Mouse (Mus musculus) adrenal gland, postnatal 36 days (tissue): Measurements from ENCODE around the gene Wdfy3. TPM values are rescaled to one million over a fixed set of nuclear protein-coding genes. Genes with fewer than 3 reads are reported as not detected.
"Not testable (repeated sequence)": the region's sequence is repeated elsewhere in the genome, so short reads cannot be mapped to it uniquely, and the experiment has no call there.

ENCODE experiments used
- DNase-seq, 2 experiments: peaks; one replicate each; pipeline ENCODE4 v3.0.0; 2021; ENCODE audit warnings: mixed read lengths in 1 of 2
- long read RNA-seq, 2 experiments: library from polyadenylated mRNA; stranded (forward); transcript quantifications; one replicate each; pipeline ENCODE4 v2.0.0; 2021; ENCODE audit warnings: borderline sequencing depth in 2 of 2
- total RNA-seq, 2 experiments: library from RNA; stranded (reverse); gene quantifications; 2 replicates each; pipeline ENCODE4 v1.2.3; 2021

Wdfy3 gene
- total RNA-seq: 10 to 100 TPM; 41.5 to 51.1 TPM
- long read RNA-seq, experiment 1, partial matches to known transcripts: 1 of 1 reads
- long read RNA-seq, experiment 1, other reads (novel, unspliced or antisense): 0 of 1 reads
- long read RNA-seq, experiment 2: 0 reads

- peak; percentile 94 to 95 for DNase-seq
Measured at GRCm38 (mm10) chr5:102069767-102070413, at the start of gene Wdfy3. TSS of gene Wdfy3 (minus strand) at chr5:102069921.

GRCm38 (mm10) chr5:102113009-102113408, 43.3 kb upstream of the Wdfy3 start:
- DNase-seq: peak; percentile 62 to 68

GRCm38 (mm10) chr5:102112034-102112433, 42.3 kb upstream of the Wdfy3 start:
- no peak for DNase-seq

DNA sequence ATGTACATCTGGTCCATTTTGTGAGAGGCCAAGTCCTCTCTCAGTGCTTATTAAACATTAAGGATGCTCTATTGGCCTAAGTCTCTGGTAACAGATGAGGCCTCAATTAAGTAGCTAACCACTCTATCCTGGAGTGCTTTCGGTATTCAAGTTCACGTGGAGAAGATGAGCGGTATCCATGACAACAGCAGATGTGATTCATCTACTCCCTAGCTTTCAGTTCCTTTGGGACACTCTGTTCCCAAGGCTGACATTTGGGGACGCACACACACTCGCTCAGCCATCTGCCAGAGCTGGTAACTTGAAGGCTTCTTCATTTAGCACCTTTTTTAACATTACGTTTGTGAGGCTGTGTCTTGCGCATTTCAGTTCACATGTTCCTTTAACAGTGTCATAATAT, 40.3 kb upstream of the Wdfy3 start:
- DNase-seq: peak; percentile 11 to 53

DNA sequence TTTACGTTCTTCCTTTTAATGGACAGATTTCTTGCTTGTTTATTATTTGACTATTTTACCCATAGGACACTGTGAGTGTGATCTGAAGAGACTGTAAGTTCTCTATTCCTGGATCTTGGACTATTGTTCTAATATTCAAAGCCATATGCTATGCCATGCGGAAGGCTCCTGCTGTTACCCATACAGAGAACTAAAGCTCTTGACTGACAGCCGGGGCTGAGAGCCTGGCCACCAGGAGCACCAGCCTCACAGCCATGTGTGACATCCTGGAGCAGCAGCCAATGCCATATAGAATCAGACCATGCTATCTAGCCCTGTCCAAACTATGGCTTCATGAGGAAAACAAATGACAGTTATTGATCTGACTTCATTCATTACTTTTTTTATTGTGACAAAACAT, 36.2 kb upstream of the Wdfy3 start:
- DNase-seq: no peak

DNA sequence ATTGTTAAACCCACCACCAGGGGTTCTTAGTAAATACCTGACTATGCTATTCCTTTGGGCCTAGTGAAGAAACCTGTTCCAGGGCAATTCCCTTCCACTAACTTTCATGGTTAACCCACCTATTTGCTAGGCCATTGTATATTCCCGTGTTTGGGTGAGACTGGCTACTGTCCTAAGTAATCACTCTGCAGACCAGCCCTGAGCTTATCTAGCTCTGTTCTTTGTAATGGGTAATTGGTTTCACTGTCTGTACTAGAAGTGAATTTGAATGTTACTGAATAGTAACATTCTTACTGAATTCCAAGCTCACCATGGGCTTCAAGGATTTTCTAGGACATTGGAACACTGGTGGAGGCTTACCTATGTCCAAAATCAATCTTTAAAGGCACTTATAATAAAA, 32.1 kb upstream of the Wdfy3 start:
- not testable (repeated sequence) for DNase-seq

DNA sequence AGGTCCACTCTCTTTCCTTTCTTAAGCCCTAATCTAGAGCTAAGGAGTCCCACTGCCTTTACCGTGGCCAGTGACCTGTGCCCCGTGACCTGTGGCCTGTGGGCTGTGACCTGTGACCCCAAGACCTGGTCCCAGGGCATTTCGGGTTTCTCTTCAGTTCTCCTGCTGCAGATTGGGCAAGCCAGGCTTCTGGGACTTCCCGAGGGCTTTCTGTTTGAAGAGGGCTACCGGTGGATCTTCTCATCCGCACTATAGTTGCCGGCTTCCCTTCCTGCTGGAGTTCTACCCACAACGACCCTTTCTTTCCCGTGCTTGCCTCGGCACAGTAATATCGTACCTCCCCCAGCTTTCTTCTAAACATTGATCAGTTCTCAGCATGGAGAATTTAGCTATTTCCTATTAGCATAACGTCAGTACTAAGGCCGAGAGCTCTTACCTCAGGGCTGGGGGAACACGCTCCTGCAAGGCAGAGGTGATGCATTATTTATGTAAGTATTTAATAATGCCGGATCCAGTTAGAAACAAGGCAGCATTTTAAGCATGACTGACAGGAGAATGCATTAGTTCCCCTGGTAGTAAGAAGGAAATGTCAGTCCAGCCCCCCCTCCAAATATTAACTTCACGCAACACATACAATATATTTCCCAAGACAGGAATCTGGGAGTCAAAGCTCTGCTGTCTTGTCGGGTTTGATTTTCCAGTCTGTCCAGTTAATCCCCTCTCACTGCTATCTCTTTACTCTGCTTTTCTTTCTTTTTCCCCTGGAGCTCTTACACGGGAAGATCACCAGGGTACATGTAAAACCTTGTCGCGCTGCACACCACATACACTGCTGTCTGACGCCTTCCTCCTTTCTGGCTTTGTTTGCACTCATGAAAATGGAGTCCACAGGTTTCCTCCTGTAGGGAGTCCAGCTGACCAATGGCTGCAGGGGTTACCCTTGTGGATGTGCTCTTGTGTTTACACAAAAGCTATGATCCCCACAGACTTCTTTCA, 30.8 kb upstream of the Wdfy3 start:
- no peak for DNase-seq

DNA sequence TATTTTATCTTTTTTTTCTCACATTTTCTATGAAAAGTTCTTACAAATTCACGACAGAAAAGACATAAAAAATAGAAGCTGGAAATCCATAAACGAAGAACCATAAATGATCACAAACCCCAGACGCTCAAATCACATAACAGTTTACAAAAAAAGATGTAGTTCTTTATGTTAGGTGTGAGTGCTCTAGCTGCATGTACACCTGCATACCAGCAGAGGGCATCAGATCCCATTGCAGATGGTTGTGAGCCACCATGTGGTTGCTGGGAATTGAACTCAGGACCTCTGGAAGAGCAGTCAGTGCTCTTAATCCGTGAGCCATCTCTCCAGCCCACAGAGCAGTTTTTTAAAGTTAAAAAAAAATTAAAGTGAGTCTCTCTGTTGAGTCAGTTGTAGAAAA, 25.9 kb upstream of the Wdfy3 start:
- no peak for DNase-seq

DNA sequence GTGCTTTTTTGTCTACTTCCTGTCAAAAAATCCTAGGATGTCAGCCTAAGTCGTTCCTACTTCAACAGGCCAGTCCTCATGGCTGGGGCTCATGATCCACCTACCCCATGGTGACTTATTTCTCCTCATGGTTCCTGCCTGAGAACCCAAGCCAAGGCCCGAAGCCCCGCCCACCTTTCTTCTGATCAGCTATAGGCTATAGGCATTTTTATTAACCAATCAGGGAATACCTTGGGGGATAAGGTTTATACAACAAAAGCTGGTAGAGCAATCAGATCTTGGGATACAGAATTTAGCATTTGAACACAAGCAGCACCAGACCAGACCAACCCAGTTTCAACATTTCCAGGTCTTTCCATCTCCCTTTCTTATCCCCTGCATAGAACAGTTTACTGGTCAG, 21.0 kb upstream of the Wdfy3 start:
- DNase-seq: no peak

DNA sequence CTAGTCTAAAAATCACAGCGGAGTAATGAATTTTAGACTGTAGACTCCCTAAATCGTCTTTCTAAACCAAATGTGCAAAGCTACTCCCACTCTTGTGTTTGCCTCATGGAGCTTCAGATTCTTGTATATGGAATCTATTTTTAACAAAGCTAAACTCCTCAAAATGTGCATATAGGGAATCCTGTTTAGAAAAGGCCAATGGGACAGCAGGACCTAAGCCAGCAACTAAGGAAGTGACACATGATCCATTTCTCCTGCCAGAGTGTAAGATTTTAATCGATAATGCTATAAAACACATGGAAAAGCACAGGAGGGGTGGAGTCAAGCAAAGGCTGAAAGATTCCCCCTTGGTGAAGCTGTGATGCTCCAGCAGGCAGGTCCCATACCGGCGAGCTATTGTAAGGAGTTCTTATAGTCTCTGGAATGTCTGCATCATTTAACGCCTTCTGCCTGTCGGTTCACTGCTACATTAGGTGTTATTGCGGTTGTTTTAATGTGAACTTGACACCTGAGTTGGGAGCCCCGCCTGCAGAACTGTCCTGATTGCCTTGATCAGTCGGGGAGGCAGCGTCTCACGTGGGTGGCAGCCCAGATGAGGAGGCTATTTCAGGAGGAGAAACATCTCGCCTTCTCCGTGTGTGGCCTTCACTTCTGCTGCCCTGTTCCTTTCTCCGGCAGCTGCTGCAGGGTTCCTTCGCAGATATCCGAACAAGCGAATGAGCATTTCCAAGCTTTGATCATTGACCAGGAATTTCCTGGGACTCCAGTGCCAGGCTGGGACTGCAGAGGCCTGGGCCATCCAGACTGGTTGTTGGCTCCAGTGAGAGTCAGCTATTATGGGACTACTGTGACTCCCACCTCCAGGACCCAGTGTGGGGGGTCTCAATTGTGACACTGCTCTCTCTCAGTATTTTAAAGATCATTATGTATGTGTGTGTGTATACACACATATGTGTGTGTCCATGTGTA, 15.3 kb upstream of the Wdfy3 start:
- DNase-seq: no peak

- DNase-seq: peak; percentile 58 to 66
Measured at GRCm38 (mm10) chr5:102074086-102074485, 4.4 kb upstream of the Wdfy3 start.

DNA sequence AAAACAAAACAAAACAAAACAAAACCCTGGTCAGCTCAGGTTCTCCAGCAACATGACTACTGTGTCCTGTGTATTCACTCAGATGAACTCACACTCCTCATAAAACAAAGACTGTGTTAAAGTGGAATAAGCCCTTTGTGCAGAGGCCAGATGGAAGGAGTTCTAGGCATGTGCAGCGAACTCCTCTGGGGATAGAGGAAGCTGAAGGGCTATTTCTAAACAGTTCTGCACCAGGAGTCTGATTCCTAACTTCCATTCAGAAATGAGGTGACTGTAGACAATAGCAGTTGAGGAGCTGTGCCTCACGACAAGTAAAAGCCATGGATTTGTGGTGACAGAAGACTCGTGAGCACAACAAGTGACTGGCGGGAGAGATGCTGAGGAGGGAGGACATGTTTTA, 2.3 kb upstream of the Wdfy3 start:
- no peak for DNase-seq

- peak in 1 of 2 experiments; percentile 14 for DNase-seq
Measured at GRCm38 (mm10) chr5:102071241-102071640, 1.5 kb upstream of the Wdfy3 start.

GRCm38 (mm10) chr5:102070788-102071187, 1.1 kb upstream of the Wdfy3 start:
- no peak for DNase-seq

GRCm38 (mm10) chr5:102070414-102070768, 670 bp upstream of the Wdfy3 start:
- DNase-seq: peak; percentile 44 to 54

- DNase-seq: peak; percentile 72 to 82
Measured at GRCm38 (mm10) chr5:102069051-102069766, 512 bp downstream of the Wdfy3 start.

GRCm38 (mm10) chr5:102066458-102066857, 3.3 kb downstream of the Wdfy3 start:
- DNase-seq: no peak

- DNase-seq: no peak
Measured at GRCm38 (mm10) chr5:102063013-102063752, 6.5 kb downstream of the Wdfy3 start.

- no peak for DNase-seq
Measured at GRCm38 (mm10) chr5:102061816-102062215, 7.9 kb downstream of the Wdfy3 start.

GRCm38 (mm10) chr5:102055946-102056345, 13.8 kb downstream of the Wdfy3 start:
- DNase-seq: no peak
